Mouse (Mus musculus) forebrain, embryonic 10.5 days (tissue): ENCODE results near the gene Kcng1. TPM values are rescaled to one million over a fixed set of nuclear protein-coding genes. Genes with fewer than 3 reads are reported as not detected.

Experiments used
- DNase-seq: peaks from one replicate; pipeline ENCODE4 v3.0.0-alpha.2; 2017; ENCODE audit warnings: low spot score; ENCODE audit errors: extremely low spot score
- H3K27ac ChIP-seq: fragments of 300-500 bp; sonication (generic); 2 replicates; pipeline ENCODE4 v1.5.1; 2016; ENCODE audit warnings: mild to moderate bottlenecking
- H3K27me3 ChIP-seq: fragments of 300-500 bp; sonication (generic); 2 replicates; pipeline ENCODE4 v1.6.1; 2016; ENCODE audit warnings: mild to moderate bottlenecking; ENCODE audit not compliant: poor library complexity, severe bottlenecking
- H3K36me3 ChIP-seq: fragments of 300-500 bp; sonication (generic); replicated peaks from 2 replicates; pipeline ENCODE4 v1.6.1; 2016; ENCODE audit warnings: mild to moderate bottlenecking, moderate library complexity
- H3K4me1 ChIP-seq: fragments of 300-500 bp; sonication (generic); 2 replicates; pipeline ENCODE4 v1.6.1; 2016
- H3K4me3 ChIP-seq: fragments of 300-500 bp; sonication (generic); 2 replicates; pipeline ENCODE4 v1.5.1; 2016; ENCODE audit warnings: mild to moderate bottlenecking, moderate library complexity
- H3K9me3 ChIP-seq: fragments of 300-500 bp; sonication (generic); 2 replicates; pipeline ENCODE4 v1.6.1; 2016; ENCODE audit warnings: mild to moderate bottlenecking, moderate library complexity
- WGBS: fragments of 180-500 bp; shearing (Covaris S2); methylation state at CpG from one replicate; pipeline ENCODE4 v1.1.7; 2016; 5-methylcytosine and 5-hydroxymethylcytosine counted together
- polyA plus RNA-seq: library from polyadenylated mRNA; unstranded; fragments of >200 nt; fragmentation: Nextera tagmentation; extraction: Ambion mirVana; gene quantifications from 2 replicates; pipeline ENCODE4 v1.2.1, GENCODE M21; 2016

Kcng1 gene
- polyA plus RNA-seq: 2.6 and 2.7 TPM in 2 replicates

DNA sequence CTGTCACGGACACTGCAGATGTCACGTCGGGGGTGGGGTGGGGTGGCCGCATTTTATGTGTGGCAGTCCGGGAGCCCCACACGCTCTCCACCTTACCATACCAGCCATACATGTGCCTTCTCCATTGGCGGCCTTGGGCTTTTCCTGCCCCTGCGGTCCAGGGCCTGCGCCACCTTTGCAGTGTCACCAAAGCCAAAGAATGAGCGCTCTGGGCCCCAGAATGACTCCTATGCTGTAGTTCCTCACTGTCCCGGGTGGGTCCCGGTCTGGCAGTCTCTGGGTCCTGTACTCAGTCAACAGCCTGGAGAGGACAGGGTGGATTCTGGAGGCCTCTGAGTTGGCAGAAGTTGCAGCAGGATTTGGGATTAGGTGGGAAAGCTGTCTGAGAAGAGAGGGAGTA, at the start of gene Kcng1:
Gene Kcng1, minus strand, starts transcription at position 155 of the 400 bp plus-strand sequence.
- Histone ChIP-seq H3K4me3 (peak within 1 kb of the TSS; percentile 65), H3K27me3 (peaks cover 80% of the 10 kb centered on the region), H3K9me3 (peaks cover 9% of the 10 kb centered on the region; the same call in 1 of the 2 replicates), H3K27ac (peak within 1 kb of the TSS; percentile 72), H3K4me1 (peaks cover 45% of the 10 kb centered on the region), H3K36me3 (no peaks in the 10 kb centered on the region)
- DNase-seq: no peak
- WGBS: 12% methylated on average over 12 of the region's 12 CpGs

DNA sequence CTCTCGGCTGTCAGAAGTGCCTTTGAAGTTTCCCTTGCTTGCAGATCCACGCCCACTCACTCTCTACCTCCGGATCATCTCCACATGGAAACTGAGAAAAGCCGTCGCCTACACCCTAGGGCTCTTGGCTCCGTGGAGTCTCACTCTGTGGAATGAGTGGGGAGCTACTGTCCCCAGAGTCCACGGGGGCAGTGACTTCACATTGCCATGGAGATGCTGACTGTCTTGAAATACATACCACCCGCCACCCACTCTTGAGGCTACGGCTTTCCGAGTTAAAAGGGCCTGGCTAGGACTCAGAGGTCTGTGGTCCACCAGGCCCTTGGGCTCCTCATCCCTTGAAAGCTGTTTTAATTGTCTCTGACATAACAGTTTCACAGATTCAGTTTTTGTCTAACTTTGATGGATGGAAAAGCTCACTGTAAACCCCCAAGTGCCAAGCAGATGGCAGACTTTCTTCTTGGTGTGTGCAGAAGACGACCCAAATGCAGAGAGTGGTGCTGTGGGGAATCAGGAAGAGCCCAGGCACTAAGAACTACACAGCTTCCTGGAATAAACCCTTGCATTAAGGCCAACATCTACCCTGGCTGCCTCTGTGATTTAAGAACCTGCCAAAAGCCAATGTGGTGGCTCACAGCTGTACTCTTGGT, 49.0 kb upstream of the Kcng1 start:
- H3K27ac ChIP-seq: no peak overlapping the region
- DNase-seq: no peak
- peaks cover 39% of the 10 kb centered on the region for H3K4me1 ChIP-seq
- no peaks in the 10 kb centered on the region for H3K36me3 ChIP-seq
- 85% methylated on average over 11 of the region's 11 CpGs for WGBS
- no peaks in the 10 kb centered on the region for H3K9me3 ChIP-seq
- H3K4me3 ChIP-seq: no peak overlapping the region
- peaks cover 4% of the 10 kb centered on the region; the same call in 1 of the 2 replicates for H3K27me3 ChIP-seq

DNA sequence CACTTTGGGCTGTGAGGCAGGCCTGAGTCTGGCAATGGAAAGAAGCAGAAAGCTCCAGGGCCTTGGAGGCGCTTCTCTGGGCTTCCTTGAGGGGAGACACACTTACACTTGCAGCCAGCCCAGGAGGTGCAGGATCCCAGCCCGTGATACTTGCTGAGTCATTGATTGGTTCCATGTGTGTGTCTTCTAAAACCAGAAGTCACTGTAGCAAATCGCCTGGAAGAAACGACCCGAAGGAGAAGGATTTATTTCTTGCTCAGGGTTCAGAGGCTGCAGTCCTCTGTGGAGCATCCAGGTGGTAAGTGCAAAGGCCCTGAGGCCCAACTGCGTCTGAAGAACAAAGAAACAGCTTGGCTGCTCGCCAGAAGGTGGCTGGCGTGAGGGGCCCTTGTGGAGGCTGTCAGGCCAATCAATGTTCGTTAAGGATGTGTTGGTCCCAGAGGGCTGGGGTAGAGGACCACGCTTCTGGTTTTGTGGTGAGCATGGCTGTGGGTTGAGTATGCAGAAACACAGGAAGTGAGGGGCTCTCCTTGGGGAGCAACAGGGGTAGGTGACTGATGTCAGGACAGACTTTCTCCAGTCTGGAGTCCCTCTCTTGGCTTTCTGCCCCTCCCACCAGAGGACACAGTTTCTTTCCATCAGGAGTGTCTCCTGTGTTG, 40.3 kb upstream of the Kcng1 start:
- 69% methylated on average over 10 of the region's 10 CpGs for WGBS
- Histone ChIP-seq H3K27ac (no peak overlapping the region), H3K27me3 (peaks cover 12% of the 10 kb centered on the region; the same call in 1 of the 2 replicates), H3K4me1 (peaks cover 11% of the 10 kb centered on the region), H3K9me3 (no peaks in the 10 kb centered on the region), H3K4me3 (no peak overlapping the region), H3K36me3 (no peaks in the 10 kb centered on the region)
- DNase-seq: no peak

DNA sequence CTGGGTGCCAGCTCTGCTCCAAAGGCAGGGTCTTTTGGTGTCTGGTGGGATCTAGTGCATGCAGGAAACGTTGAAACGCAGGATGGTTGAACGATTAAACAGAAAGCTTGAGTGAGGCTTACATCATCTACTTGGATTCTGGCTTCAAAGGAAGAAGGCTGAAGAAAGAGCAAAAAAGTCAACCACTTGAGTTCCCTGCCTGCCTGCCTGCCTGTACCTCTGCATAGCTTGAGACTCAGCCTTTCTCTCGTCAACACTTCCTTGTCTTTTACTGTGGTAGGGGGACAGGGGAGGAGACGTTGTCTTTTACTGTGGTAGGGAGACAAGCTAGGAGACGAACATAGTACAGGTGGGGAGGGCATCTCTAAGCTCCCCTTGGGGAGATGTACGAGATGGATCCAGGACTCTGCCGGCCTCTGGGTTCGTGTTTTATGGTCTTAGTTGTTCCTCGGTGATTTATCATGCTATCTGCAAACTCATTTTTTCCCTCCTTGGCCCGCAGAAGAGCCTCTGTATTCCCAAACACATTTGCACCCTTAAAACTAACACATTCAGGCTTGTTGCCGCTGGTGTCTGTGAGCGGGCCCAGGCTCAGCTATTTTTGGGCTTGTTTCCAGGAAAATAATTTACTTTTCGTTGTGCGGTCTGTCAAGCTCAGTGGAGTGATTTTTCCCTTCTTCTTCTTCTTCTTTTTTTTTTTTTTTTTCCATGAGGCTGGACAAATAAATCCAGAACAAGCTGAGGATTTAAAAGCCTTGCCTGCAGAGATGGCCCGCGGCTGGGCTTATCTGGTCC, 39.0 kb upstream of the Kcng1 start:
- DNase-seq: no peak
- WGBS: 90% methylated on average over 17 of the region's 17 CpGs

DNA sequence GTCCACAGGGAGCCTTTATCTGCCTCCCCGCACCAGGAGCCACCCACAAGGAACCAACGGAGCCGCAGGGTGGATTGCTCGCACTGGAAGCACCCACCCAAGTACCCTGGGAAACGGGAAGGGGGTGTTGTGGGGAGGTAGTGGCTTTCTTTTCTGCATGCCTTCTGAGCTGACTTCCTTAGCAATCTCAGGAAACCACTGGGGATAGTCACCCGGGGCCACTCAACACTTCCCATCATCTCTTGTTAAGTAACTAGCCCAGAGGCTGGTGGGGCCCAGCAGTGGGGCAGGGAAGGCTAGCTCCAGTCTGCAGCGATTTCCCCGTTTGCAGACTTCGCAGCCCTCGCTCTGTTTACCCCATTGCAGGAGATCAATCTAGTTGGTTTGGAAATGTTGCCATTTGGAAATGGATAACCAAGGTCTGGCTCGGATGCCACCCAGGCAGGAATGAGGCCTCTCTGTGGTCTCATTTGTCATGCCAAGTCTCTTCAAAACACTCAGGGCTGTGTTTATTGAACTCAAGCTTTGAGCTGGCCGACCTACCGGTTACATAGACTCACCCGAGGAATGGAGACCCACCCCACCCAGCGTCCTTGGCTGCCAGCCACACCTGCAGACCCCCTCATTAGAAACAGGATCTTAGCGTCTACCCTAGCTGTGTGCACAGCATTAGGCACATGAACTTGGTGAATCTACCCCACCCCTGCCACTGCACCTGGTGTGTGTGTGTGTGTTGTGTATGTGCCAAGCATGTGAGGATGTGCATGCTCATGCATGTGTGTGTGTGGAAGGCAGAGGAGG, 33.3 kb upstream of the Kcng1 start:
- Histone ChIP-seq H3K9me3 (no peaks in the 10 kb centered on the region), H3K4me3 (no peak overlapping the region), H3K27ac (no peak overlapping the region), H3K27me3 (peaks cover 5% of the 10 kb centered on the region; the same call in 1 of the 2 replicates), H3K36me3 (no peaks in the 10 kb centered on the region), H3K4me1 (peaks cover 14% of the 10 kb centered on the region)
- DNase-seq: no peak
- WGBS: 77% methylated on average over 16 of the region's 16 CpGs

More for the DNA sequence above, 39.0 kb upstream of the Kcng1 start:
- Histone ChIP-seq H3K27ac (no peak overlapping the region), H3K27me3 (peaks cover 12% of the 10 kb centered on the region; the same call in 1 of the 2 replicates), H3K9me3 (no peaks in the 10 kb centered on the region), H3K36me3 (no peaks in the 10 kb centered on the region), H3K4me3 (no peak overlapping the region), H3K4me1 (0 out of 2 replicates have a peak, but pooled peaks cover 2% of the 10 kb centered on the region)

DNA sequence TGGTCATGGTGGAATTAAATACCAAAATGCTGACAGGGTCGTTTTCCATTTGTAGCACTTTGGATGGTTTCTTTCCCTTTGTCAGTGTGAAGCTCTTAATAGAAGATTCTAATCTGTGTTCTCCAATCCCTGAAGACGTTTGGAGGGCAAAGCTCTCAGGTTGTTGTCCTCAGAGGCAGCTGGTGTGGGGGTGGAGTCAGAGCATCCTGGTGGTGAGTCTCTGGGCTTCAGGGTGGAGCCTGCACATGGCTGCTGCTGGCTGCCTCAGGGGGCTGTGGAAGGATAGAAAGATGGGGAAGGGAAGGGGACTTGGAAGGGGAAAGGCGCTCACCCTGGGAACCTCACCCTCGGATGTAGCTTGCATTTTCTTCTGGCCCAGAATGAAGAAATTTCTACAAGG, 31.0 kb upstream of the Kcng1 start:
- Histone ChIP-seq H3K27ac (no peak overlapping the region), H3K4me3 (no peak overlapping the region), H3K9me3 (no peaks in the 10 kb centered on the region), H3K4me1 (peaks cover 14% of the 10 kb centered on the region), H3K27me3 (no peaks in the 10 kb centered on the region), H3K36me3 (no peaks in the 10 kb centered on the region)
- 45% methylated on average over 4 of the region's 4 CpGs for WGBS
- no peak for DNase-seq

DNA sequence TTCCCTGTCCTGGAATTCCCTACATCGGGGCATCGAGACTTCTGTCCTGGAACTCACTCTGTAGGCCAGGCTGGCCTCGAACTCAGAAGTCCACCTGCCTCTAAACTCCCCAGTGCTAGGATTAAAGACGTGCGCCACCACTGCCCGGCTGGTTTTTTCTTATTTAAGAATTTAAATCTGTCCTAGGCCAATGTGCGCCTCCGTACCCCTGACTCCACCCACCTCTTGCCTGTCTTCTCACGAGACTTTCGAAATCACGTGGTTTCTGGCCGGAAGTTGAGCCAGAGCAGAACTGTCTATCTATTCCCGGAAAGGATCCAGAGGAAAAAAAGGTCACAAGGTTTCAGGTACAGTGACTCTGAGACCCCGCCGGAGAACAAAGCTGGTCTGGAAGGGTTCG, 29.5 kb upstream of the Kcng1 start:
- Histone ChIP-seq H3K4me1 (peaks cover 14% of the 10 kb centered on the region), H3K4me3 (no peak overlapping the region), H3K27ac (no peak overlapping the region), H3K9me3 (no peaks in the 10 kb centered on the region), H3K27me3 (no peaks in the 10 kb centered on the region), H3K36me3 (no peaks in the 10 kb centered on the region)
- no peak for DNase-seq
- 93% methylated on average over 16 of the region's 16 CpGs for WGBS

DNA sequence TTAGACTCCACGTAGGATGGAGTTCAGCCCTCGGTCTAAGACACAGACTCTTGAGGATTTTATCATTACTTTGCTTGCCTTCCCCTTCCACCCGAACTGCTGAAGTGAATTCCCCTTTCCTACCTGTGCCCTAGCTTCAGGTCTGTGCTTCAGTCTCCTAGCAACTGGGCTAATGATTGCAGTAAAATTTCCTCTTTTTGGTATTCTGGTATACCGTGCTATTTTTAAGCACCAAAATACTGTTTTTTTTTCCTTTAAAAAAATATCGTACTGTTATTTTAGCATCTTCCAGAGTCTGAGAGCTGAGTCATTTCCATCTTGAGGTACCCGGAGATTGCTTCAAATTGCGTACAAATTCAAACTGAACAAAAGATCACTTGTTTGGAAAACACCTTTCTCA, 27.4 kb upstream of the Kcng1 start:
- 83% methylated on average over 7 of the region's 7 CpGs for WGBS
- peaks cover under 1% of the 10 kb centered on the region; the same call in 1 of the 2 replicates for H3K4me1 ChIP-seq
- H3K4me3 ChIP-seq: no peak overlapping the region
- DNase-seq: no peak
- H3K36me3 ChIP-seq: no peaks in the 10 kb centered on the region
- no peaks in the 10 kb centered on the region for H3K9me3 ChIP-seq
- no peak overlapping the region for H3K27ac ChIP-seq
- H3K27me3 ChIP-seq: no peaks in the 10 kb centered on the region

DNA sequence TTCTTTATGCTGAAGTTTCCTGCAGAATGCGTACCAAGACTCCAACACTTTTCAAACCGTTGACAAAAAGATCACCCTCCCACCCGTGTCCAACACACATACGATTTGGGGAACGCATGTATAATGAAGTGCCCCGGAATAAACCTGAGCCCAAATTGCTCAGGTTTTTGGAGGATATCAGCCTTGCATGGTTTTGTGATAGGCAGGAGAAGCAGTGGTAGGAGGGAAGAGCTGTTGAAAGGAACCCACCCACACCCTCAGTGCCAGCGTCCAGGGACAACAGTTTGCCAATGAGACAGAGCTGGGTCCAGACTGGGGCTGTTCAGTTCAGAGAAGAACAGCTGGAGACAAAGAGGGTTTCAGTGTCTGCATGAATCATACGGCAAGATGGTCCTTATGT, 18.1 kb upstream of the Kcng1 start:
- H3K4me1 ChIP-seq: no peaks in the 10 kb centered on the region

DNA sequence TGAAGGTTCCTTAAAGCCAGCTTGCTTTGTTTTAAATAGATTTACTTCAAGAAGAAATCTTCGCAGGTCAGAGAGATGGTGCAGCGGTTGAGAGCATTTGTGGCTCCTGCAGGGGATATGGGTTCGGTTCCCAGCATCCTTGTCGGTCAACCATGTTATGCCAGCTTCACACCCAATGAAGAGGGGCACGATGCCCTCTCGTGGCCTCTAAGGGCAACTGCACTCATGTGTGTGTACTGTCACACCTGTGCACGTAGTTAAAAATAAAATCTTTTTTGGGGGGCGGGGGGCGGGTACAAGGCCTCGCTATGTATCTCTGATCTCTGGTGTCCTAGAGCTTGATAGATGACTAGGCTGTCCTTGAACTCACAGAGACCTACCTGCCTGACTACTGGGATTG, 15.0 kb upstream of the Kcng1 start:
- DNase-seq: no peak
- H3K36me3 ChIP-seq: no peaks in the 10 kb centered on the region
- H3K27ac ChIP-seq: no peak overlapping the region
- H3K27me3 ChIP-seq: peaks cover 25% of the 10 kb centered on the region
- peaks cover 20% of the 10 kb centered on the region for H3K4me1 ChIP-seq
- H3K9me3 ChIP-seq: no peaks in the 10 kb centered on the region
- H3K4me3 ChIP-seq: no peak overlapping the region
- 87% methylated on average over 10 of the region's 10 CpGs for WGBS

More for the DNA sequence above, 18.1 kb upstream of the Kcng1 start:
- no peak for DNase-seq
- Histone ChIP-seq H3K4me3 (no peak overlapping the region), H3K36me3 (no peaks in the 10 kb centered on the region), H3K9me3 (no peaks in the 10 kb centered on the region), H3K27me3 (peaks cover 5% of the 10 kb centered on the region; the same call in 1 of the 2 replicates), H3K27ac (no peak overlapping the region)
- 93% methylated on average over 8 of the region's 8 CpGs for WGBS

DNA sequence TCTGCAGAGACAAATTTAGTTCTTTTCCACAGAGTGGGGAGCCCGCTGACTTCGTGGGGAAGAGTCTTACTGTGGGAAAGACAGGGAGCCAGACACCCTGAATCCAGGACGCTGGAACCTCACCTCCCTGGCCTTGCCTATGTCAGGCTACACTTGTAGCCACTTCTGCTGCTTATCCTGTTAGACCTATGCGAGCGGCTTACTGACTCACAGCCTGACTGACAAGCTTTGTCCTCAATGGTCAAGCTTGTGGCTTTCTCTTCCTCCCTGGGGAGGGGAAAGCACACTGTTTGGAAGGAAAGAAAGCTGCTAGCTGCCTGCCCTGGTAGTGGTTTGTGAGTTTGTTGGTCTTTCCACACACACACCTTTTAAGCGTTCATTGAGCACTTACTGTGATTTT, 11.0 kb upstream of the Kcng1 start:
- Histone ChIP-seq H3K4me1 (peaks cover 20% of the 10 kb centered on the region), H3K27me3 (peaks cover 35% of the 10 kb centered on the region), H3K4me3 (no peak overlapping the region), H3K9me3 (peaks cover 9% of the 10 kb centered on the region), H3K36me3 (no peaks in the 10 kb centered on the region), H3K27ac (no peak overlapping the region)
- no peak for DNase-seq
- 52% methylated on average over 6 of the region's 6 CpGs for WGBS

DNA sequence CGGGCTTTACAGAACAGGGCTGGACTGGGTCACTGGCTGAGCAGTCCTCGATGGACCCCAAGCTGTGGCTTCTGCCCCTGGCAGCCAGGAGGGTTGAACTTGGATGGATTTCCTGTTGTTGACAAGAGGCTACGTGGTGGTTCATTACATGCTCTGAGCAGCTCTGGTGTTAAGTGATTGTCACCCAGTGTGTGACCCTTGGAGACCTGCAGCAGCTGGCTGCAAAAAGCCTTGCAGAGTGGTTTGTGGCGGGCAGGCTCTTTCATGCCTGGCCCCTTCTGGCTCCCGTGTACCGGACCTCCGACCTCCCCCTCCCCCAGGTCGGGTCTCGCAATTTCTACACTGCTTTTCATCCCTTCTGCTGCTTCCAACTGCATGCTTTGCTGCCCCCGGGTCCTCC, 10.5 kb upstream of the Kcng1 start:
- DNase-seq: no peak
- Histone ChIP-seq H3K27ac (no peak overlapping the region), H3K4me3 (no peak overlapping the region), H3K9me3 (peaks cover 9% of the 10 kb centered on the region), H3K36me3 (no peaks in the 10 kb centered on the region), H3K4me1 (peaks cover 23% of the 10 kb centered on the region), H3K27me3 (peaks cover 38% of the 10 kb centered on the region)
- WGBS: 33% methylated on average over 10 of the region's 10 CpGs
